Mouse (Mus musculus): Measurements from ENCODE around the gene Lemd2.

The Lemd2 gene

GRCm38 (mm10) chr17:27188883-27189282, 15.4 kb downstream of the Lemd2 start:
- no peak for DNase-seq (ENCODE audit: low read depth)

DNA sequence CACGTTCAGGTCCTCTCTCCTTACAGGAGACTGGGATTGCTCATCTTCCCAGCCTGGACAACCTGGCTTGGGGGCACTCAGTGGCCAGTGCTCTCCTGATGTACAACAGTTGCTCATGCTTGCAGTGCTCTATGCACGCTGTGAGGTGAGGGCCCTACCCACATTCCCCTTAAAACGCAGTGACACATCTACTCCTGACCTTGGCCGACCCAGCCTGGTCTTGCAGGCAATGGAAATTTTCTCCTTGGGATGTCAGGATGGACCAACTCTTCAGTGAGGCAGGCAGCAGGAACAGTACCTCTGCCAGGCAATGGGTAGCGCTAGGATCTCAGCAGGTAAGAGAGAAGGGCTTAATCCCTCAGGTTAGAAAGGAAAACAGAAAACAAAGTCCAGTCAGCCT, 17.2 kb downstream of the Lemd2 start:
- no peak for DNase-seq (ENCODE audit: low read depth)

GRCm38 (mm10) chr17:27186068-27186467, 18.2 kb downstream of the Lemd2 start:
- DNase-seq (ENCODE audit: low read depth): no peak

DNA sequence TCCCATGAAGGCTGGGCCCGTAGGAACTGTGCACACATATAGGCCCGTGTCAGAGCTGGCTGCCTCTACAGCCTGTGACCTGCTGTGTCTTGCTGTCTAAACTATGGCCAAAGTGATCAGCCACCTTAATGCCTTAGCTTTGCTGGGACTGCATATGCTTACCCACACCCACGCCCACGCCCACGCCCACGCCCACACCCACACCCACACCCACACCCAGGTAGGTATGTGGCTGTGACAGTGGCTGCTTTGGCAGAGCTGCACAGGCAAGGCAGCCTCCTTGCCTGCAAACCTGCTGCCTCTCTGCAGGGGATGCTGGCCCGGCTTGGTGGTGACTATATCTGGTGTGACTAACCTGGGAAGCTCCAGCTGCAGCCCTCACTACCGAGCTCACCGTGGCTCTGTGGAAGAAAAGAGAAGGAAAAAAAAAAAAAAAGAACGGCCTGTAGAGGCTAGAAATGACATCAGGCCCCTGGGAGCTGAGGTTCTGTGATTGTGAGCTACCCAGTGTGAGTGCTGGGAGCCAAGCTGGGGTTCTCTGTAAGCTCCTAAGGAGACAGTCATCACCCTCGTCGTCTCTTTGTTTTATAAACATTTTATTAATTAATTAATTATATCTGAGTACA, 20.5 kb downstream of the Lemd2 start:
- DNase-seq (ENCODE audit: low read depth): peak; percentile 14

DNA sequence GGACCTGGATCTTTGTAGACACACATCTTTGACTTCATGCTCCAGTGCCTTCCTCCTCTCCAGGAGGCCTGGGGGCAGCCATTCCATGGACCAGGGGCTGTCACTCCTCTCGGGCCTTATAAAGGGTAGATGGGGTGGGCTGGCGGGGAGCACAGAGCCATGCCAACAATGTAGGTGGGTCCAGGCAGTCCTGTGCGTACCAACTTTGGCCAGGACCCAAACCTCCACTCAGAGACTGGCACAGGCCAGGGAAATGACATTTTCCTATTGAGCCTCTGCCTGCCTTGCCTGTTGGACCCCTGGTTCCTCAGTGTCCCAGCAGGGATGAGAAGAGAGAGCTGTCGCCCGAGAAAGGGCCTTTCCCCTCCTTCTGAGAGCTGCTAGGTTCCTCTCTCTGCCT, 21.9 kb downstream of the Lemd2 start:
- DNase-seq (ENCODE audit: low read depth): no peak

- no peak for DNase-seq (ENCODE audit: low read depth)
These were observed 22.6 kb downstream of the Lemd2 start for GRCm38 (mm10) chr17:27181666-27182065.

DNA sequence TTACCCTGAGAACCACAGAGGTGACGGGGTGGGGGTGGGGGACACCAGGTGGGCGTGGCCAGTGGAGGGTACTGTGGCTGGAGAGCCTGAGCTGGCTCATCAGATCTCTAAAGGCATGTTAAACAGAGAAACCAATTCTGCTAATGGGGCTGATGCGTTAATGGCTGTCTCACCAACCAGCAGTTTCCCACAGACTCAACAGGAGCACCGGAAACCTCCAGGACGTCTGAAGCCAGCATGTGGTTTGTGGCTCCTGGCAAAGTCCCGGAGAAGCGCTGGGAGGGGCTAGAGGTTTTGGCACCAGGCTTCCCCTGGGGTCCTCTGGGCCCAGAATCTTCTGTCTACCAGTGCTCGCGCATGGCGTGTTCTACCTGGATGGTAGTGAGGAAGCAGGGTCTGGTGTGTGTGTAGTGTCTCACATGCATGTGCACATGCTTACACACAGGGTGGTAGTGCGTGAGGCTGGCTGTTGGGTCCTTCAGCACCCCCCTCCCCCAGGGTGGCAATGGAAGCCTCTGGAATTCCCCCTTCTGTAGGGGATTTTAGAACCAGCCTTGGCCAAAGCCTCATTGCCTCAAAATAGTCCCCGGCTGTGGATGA, 24.5 kb downstream of the Lemd2 start:
- no peak for DNase-seq (ENCODE audit: low read depth)

DNA sequence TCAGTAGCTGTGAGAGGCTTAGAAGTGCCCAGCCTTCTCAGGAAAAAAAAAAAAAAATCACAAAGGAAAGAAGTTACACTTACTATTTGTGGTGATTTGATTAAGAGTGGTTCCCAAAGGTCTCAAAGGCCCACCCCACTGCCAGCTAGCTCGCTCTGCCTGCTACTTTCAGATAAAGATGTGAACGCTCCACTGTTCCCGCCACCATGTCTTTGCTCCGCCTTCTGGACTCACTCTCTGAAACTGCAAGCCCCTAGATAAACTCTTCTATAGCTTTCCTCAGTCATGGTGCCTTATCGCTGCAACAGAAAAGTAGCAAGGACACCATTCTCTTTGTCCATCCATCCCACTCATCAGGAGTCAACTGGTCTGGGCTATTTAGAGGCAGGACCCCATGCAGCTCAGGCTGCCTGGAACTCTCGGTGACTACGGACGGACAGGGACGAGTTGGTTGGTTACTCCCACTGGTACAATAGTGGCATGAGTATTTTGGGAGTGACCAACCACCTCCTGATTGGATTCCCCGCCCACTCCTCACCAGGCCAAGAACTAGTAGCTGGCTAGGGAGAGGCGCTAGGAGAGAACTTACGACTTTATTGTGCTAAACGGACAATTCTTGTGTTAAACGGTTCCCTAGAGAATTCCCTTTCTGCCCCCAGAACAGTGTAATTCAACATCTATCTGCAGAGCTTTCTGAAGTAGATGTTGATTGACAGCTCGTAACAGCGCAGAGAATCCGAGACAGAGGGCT, 25.7 kb downstream of the Lemd2 start:
- DNase-seq (ENCODE audit: low read depth): no peak

DNA sequence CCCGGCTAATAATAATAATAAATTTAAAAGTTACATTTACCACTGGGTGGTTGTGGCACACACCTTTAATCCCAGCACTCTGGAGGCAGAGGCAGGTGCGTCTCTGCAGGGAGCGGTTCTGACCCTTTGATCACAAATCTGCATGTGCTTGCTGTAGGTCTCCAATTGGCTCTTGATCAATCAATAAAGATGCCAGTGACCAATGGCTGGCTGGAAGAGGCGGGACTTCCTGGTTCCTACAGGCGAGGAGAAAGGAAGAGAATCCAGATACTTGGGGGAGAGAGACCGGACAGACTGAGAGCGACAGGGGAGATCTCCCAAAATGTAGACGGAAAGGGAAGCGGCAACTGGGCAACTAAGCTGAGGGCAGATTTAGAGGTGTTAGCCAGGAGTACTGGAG, 26.2 kb downstream of the Lemd2 start:
- no peak for DNase-seq (ENCODE audit: low read depth)

DNA sequence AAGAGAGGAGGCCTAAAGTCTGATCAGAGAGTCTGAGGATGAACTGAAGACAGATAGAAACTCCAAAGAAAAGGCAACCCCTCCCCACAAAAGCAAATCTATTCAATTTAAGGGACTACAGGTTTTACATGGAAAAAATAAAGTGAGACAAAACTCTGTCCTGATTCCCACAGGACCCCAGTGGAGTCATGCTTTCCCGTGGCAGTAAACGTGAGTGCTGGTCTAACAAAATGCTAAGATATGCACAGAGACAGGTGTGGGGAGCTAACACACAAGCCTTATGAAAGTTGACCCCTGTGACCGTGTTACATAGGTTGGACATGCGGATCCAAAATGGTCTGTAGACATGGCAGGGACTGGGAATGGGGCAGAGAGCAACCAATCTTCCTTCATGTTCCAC, 27.5 kb downstream of the Lemd2 start:
- DNase-seq (ENCODE audit: low read depth): no peak

DNA sequence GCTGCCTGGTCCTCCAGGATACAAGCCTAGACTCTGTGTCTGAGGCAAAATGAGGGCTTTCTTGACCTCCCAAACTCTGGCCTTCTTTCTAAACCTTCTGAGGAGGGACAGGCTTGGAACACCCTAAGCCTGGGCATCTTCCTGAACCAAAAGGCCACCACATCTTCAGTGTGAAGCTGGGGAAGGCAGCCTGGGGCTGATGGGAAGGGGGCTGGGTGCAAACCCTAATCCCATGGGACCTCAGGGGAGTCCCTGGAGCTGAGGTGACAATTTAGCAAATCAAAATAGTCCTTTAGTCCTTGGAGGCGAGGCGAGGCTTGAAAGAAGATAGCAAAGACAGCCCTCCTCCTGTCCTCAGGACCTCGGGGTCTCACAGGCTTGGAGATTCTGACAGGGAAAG, 28.0 kb downstream of the Lemd2 start:
- DNase-seq (ENCODE audit: low read depth): no peak

- no peak for DNase-seq (ENCODE audit: low read depth)
These were observed 28.9 kb downstream of the Lemd2 start for GRCm38 (mm10) chr17:27175196-27175874.

DNA sequence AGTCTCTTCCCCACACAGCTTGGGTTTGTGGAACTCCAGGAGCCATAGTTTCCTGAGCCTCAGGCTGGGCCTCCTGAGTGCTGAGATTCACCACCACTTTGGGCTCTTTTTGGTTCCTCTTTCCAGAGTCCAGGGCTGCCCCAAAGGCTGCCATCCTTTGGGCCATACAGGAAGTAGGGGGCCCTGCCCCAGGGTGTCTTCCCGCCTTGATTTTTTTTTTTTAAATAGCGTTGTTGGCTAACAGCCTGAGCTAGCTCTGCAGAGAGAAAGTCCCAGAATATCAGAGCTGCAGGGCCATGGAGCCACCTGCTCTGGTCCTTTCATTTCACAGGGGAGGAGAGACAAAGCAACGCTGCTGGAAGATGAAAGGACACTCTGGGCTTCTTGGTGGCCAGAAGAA, 30.6 kb downstream of the Lemd2 start:
- DNase-seq (ENCODE audit: low read depth): no peak

DNA sequence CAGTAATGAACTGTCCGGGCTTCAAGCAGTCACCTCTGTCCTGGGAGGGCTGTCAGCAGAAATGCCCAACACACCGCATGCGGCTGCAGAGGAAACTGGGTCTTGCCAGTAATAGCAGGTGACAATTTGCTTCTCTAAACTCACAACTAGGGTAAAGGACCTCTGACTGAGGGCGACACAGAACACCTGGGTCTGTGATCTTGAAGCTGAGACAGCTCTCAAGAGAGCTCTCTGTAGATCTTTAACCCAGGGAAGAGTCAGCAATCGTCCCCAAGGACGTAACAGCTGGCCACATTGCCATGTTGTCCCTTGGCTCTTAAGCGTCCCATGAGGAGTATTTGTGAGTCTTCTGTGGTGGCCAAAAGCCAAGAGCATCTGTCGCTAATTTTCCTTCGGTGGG, 31.8 kb downstream of the Lemd2 start:
- no peak for DNase-seq (ENCODE audit: low read depth)

DNA sequence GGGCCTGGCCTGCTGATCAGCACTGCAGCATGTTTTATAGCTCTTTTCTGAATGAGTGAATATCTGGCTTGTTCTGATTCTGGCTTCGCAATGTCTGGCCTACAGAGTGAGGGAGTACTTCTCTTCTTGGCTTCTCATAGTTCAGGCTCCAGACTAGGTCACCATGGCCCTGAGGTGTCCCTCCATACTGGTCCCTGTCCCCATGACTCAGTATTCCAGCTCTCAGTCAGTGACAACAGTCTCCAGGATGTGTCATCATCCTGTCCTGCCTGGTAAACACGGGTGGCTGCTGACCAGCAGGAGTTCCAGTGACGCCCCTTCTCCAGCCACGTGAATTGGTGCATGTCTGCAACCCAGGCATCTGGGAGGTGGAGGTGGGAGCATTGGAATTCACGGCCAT, 33.1 kb downstream of the Lemd2 start:
- DNase-seq (ENCODE audit: low read depth): no peak

GRCm38 (mm10) chr17:27169952-27170695, 34.1 kb downstream of the Lemd2 start:
- DNase-seq (ENCODE audit: low read depth): no peak

DNA sequence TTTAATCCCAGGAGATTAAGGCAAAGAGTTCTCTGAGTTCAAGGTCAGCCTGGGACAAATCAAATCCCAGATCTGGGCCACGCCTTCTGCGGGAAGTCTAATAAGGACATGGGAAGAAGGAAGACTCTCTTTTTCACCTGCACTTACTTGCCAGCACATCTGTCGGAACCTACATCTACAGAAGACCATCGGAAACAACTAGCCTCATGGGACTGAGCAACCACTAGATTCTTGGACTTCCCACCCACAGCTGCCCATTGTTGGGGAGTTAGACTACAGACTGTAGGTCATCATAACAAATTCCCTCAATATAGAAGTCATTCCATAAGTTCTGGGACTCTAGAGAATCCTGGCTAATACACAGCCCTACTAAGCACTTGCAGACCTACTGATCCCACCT, 35.7 kb downstream of the Lemd2 start:
- DNase-seq (ENCODE audit: low read depth): no peak

DNA sequence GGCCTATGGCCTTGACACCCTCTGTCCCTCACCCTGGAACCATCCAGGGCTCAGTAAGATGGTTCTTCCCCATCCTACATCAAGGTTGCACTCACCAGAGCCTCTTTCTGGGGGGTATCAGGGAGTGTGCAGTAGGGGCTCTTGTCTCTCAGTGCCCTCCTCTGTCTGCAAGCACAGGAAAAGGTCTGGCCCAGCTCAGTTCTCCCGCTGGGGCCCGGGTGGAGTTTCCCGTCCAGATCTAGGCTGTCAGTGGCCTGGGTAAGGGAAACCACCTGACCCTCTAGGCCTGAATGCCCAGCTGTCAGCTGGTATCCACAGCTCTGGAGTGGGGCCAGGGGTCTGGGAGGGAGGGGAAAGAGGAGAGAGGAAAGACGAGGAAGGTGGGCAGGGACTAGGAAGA, 36.7 kb downstream of the Lemd2 start, which contains the start of gene Ip6k3:
Ip6k3 (minus strand) TSS at position 251 of the 400 bp plus-strand sequence.
- no peak for DNase-seq (ENCODE audit: low read depth)

DNA sequence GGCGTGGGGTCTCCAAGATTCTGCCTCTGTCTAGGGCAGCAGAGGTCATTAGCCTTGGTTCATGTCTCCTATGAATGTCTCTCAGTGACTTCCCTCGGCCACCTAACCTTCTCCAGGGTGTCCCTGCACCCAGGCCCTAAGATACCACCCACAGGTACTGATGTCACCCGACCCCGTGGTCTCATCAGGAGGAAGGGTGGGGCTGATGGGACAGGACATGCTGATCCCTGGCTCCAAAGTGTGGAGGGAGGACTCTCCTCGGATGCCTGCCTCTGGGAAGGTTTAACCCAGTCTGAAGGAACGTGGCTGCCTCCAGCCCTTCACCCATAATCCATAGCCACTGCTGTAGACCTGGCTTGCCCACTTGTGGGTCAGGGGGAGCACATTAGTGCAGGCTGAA, 37.4 kb downstream of the Lemd2 start:
- DNase-seq (ENCODE audit: low read depth): no peak

DNA sequence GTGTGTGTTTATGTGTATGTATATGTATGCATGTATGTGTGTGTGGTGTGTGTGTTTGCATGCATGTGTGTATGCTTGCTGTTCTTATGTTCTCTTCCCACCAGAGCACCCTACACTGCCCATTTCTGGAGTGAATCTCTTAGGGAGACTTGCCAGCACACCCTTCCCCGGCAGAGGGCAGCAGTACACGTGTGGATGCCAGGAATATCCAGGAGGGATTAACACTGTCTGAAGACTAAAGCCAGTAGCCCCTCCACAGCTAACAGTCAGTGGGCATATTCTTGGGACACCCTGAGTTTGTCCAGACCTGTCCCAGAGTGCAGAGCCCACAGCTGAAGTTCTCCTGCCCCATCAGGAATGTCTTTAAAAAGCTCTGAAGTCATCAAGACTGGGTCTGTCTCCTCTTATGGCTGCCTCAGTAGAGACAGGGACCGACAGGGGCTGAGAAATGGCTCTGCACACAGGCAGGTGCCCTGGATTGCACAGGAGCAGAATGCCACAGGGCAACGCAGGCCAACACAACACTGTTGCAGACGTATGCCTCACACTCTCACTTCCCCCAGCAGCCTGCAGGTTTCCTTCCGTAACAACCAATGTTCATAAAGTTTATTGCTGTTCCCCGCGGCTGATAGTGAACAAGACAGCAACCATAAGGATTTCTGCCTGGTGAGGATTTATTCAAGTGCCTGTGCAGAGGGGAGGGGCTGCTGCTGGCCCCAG, 39.1 kb downstream of the Lemd2 start:
- DNase-seq (ENCODE audit: low read depth): no peak

GRCm38 (mm10) chr17:27160905-27161304, 43.4 kb downstream of the Lemd2 start:
- DNase-seq (ENCODE audit: low read depth): no peak

DNA sequence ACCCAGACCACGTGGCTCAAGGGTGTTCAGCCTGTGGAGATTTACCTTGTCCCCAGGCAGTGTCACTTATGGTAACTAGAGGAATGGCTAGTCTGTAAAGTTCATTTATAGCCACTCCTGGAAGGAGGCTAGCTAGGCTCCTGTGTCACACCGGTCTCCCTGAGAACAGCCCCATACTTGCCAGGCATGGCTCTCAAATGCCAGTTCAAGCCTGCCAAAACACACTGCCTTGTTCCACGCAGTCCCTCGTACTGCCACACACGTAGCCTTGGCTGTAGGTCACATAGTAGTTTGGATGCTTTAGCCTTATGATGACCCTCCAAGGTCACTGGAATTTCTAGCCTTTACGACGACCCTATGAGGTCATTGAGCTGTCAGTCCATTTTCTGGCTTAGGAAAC, 45.1 kb downstream of the Lemd2 start:
- DNase-seq (ENCODE audit: low read depth): no peak

Measured in c-Kit-positive CD71-positive TER-119-negative erythroid progenitor cells, embryonic 14.5 days (primary cell).